In genomic region chr9:58802294-58802693, GRCm38 (mm10) we compare ENCODE assay signal across 22 mouse cellular contexts. TPM values are rescaled to one million over a fixed set of nuclear protein-coding genes. Genes with fewer than 3 reads are reported as not detected.
A peak's percentile ranks its signal among the peaks of the same experiment; 100 is the strongest.
DNase-seq lines count a peak whose midpoint lies in the region; ATAC-seq and TF ChIP-seq lines count a peak whose summit lies in the region.
"Had no signal": no experiment of that assay in that cellular context is flagged by ENCODE, and none has a peak within 500 bp of the region (broad histone marks: within the 10 kb centered on the region; RNA-seq: fewer than 3 reads in every experiment).

No protein-coding gene starts in this region.

- no peak overlapping the region for H3K9ac ChIP-seq in heart, embryonic 13.5 days
- no peak overlapping the region for H3K9ac ChIP-seq in kidney, embryonic 15.5 days
- H3K9ac ChIP-seq in forebrain, embryonic 12.5 days: no peak overlapping the region
- H3K9ac ChIP-seq: forebrain, embryonic 15.5 days; limb, embryonic 15.5 days; lung, embryonic 15.5 days had no signal

- H3K4me1 ChIP-seq in heart, embryonic 13.5 days: peaks cover 64% of the 10 kb centered on the region
- H3K4me1 ChIP-seq in kidney, embryonic 15.5 days: peaks cover 24% of the 10 kb centered on the region
- H3K4me1 ChIP-seq in spleen, adult 2 months (ENCODE audit: control insufficient read depth, insufficient read depth, insufficient read length): no peaks in the 10 kb centered on the region
- peaks cover 8% of the 10 kb centered on the region for H3K4me1 ChIP-seq in forebrain, embryonic 12.5 days

- H3K27ac ChIP-seq in heart, embryonic 13.5 days (replicated peaks): peak overlapping the region; percentile 31; the same call in 1 of the 2 replicates
- H3K27ac ChIP-seq in kidney, embryonic 15.5 days: no peak overlapping the region; the same call in 1 of the 2 replicates
- peak overlapping the region; percentile 35 for H3K27ac ChIP-seq in spleen, adult 2 months (ENCODE audit: insufficient read depth, low read length)
- H3K27ac ChIP-seq in forebrain, embryonic 12.5 days: no peak overlapping the region
- H3K27ac ChIP-seq: forebrain, embryonic 15.5 days; hindbrain, embryonic 10.5 days; hindbrain, postnatal 0 days; layer of hippocampus, adult 2 months; limb, embryonic 15.5 days; lung, embryonic 15.5 days; midbrain, embryonic 10.5 days had no signal

- no peak overlapping the region for H3K4me3 ChIP-seq in heart, embryonic 13.5 days
- H3K4me3 ChIP-seq in kidney, embryonic 15.5 days (replicated peaks): no peak overlapping the region
- peak overlapping the region; percentile 31; the same call in 1 of the 2 replicates for H3K4me3 ChIP-seq in spleen, adult 2 months (ENCODE audit: extremely low read depth, insufficient read depth, insufficient read length)
- no peak overlapping the region for H3K4me3 ChIP-seq in forebrain, embryonic 12.5 days (replicated peaks)
- H3K4me3 ChIP-seq: forebrain, embryonic 15.5 days; hindbrain, embryonic 10.5 days; layer of hippocampus, adult 2 months; limb, embryonic 15.5 days; lung, embryonic 15.5 days; midbrain, embryonic 10.5 days had no signal

- DNase-seq in heart, postnatal 10 days: no peak
- peak; percentile 8 to 30 for DNase-seq in kidney, postnatal 36 days
- DNase-seq in spleen, adult 2 months (ENCODE audit: low read depth in 1 of 2, low spot score in 2 of 2): no peak
- no peak for DNase-seq in spleen, adult 18-20 months
- peak; percentile 29 for DNase-seq in yolk sac, embryonic 10.5 days (ENCODE audit: low spot score)
- DNase-seq: adrenal gland, adult 8-10 months; cerebellum, adult 9-11 months; right cerebral cortex, postnatal 14 days; thymus, adult 2 months had no signal

- no peaks in the 10 kb centered on the region for H3K9me3 ChIP-seq in heart, embryonic 13.5 days
- no peaks in the 10 kb centered on the region for H3K9me3 ChIP-seq in kidney, embryonic 15.5 days (replicated peaks)
- H3K9me3 ChIP-seq in forebrain, embryonic 12.5 days: no peaks in the 10 kb centered on the region
- H3K9me3 ChIP-seq: forebrain, embryonic 15.5 days; hindbrain, embryonic 10.5 days; limb, embryonic 15.5 days; lung, embryonic 15.5 days; midbrain, embryonic 10.5 days had no signal

- TF ChIP-seq CTCF in spleen, adult 2 months (IDR thresholded peaks at IDR 0.05; ENCODE audit: extremely low read depth, insufficient read depth, insufficient read length, insufficient replicate concordance): no peak

- no peak for ATAC-seq in heart, embryonic 13.5 days (ENCODE audit: extremely low read depth, insufficient number of reproducible peaks, low FRiP score, low TSS enrichment)
- ATAC-seq in kidney, embryonic 15.5 days (replicated peaks; ENCODE audit: low FRiP score): no peak
- ATAC-seq in forebrain, embryonic 12.5 days (ENCODE audit: low FRiP score): no peak
- ATAC-seq: forebrain, embryonic 15.5 days; hindbrain, postnatal 0 days had no signal

- peaks cover 13% of the 10 kb centered on the region for H3K27me3 ChIP-seq in heart, embryonic 13.5 days (replicated peaks)
- H3K27me3 ChIP-seq in kidney, embryonic 15.5 days: peaks cover 6% of the 10 kb centered on the region; the same call in 1 of the 2 replicates
- H3K27me3 ChIP-seq in spleen, adult 2 months (ENCODE audit: control insufficient read depth, insufficient read depth, low read length): no peaks in the 10 kb centered on the region
- H3K27me3 ChIP-seq in forebrain, embryonic 12.5 days: peaks cover 6% of the 10 kb centered on the region
- H3K27me3 ChIP-seq: forebrain, embryonic 15.5 days; lung, embryonic 15.5 days had no signal

- TF ChIP-seq POLR2A in spleen, adult 2 months (IDR thresholded peaks at IDR 0.05; ENCODE audit: low read depth, low read length): no peak

- H3K36me3 ChIP-seq in heart, embryonic 13.5 days: no peaks in the 10 kb centered on the region
- H3K36me3 ChIP-seq in kidney, embryonic 15.5 days: no peaks in the 10 kb centered on the region
- H3K36me3 ChIP-seq in spleen, adult 2 months (ENCODE audit: control insufficient read depth, insufficient read depth, low read length): no peaks in the 10 kb centered on the region
- H3K36me3 ChIP-seq in forebrain, embryonic 12.5 days (replicated peaks): no peaks in the 10 kb centered on the region
- H3K36me3 ChIP-seq: forebrain, embryonic 15.5 days; hindbrain, embryonic 10.5 days; limb, embryonic 15.5 days; lung, embryonic 15.5 days; midbrain, embryonic 10.5 days had no signal

- intact Hi-C loops in heart, postnatal 10 days (cut with DNase I): no loop called here

- H3K4me2 ChIP-seq in heart, embryonic 13.5 days: no peak overlapping the region
- H3K4me2 ChIP-seq in kidney, embryonic 15.5 days: no peak overlapping the region
- no peak overlapping the region for H3K4me2 ChIP-seq in forebrain, embryonic 12.5 days
- H3K4me2 ChIP-seq: forebrain, embryonic 15.5 days; limb, embryonic 15.5 days; lung, embryonic 15.5 days had no signal

- 23% methylated on average over 4 of the region's 4 CpGs for WGBS in heart, embryonic 13.5 days
- WGBS in kidney, embryonic 15.5 days: 36% methylated on average over 4 of the region's 4 CpGs
- WGBS in spleen, adult 2 months: 30% methylated on average over 4 of the region's 4 CpGs
- 70% methylated on average over 4 of the region's 4 CpGs for WGBS in forebrain, embryonic 12.5 days

RNA-seq across cellular contexts. Expression of gene Hcn4, which starts 20.9 kb away (rescaled TPM):
- 1.3 and 1.8 TPM in 2 replicates for polyA plus RNA-seq in heart, embryonic 13.5 days (2015; fragmentation: Nextera tagmentation; extraction: Ambion mirVana)
- 1 to 10 TPM; 4.3 to 5.5 TPM for total RNA-seq in heart, postnatal 10 days (2021)
- 0.26 and 0.40 TPM in 2 replicates for polyA plus RNA-seq in kidney, embryonic 15.5 days (2015; fragmentation: Nextera tagmentation; extraction: Ambion mirVana)
- 0.01 and 0.02 TPM in 2 replicates for polyA plus RNA-seq in spleen, adult 2 months (2012; rRNA removed)
- 1.3 and 1.8 TPM in 2 replicates for polyA plus RNA-seq in forebrain, embryonic 12.5 days (2016; fragmentation: Nextera tagmentation; extraction: Ambion mirVana)
- total RNA-seq: neutrophil, adult 5-6 weeks had no signal

RNA-seq across cellular contexts. Expression of gene Rec114, which starts 58.5 kb away (rescaled TPM):
- polyA plus RNA-seq in heart, embryonic 13.5 days (2015; fragmentation: Nextera tagmentation; extraction: Ambion mirVana): 8.4 and 9.9 TPM in 2 replicates
- total RNA-seq in heart, postnatal 10 days (2021): 1 to 10 TPM; 1.3 to 4.2 TPM
- 2.5 and 2.8 TPM in 2 replicates for polyA plus RNA-seq in kidney, embryonic 15.5 days (2015; fragmentation: Nextera tagmentation; extraction: Ambion mirVana)
- 1.8 and 5.0 TPM in 2 replicates for polyA plus RNA-seq in spleen, adult 2 months (2012; rRNA removed)
- polyA plus RNA-seq in forebrain, embryonic 12.5 days (2016; fragmentation: Nextera tagmentation; extraction: Ambion mirVana): 2.0 and 2.4 TPM in 2 replicates
- total RNA-seq: gastrocnemius, postnatal 4 days; left cerebral cortex, postnatal 25 days had no signal
- polyA plus RNA-seq: thymus, adult 2 months had no signal

Comparison
In these comparisons a context has a peak if more than half of its experiments do, and no peak if none do; other contexts are left out.
1. H3K27ac ChIP-seq: peak in heart, embryonic 13.5 days (single experiment) and spleen, adult 2 months (single experiment); none in kidney, embryonic 15.5 days (single experiment) and forebrain, embryonic 12.5 days (single experiment).
2. DNase-seq: peak in kidney, postnatal 36 days (2 of 2) and yolk sac, embryonic 10.5 days (single experiment); none in heart, postnatal 10 days (0 of 2), spleen, adult 2 months (0 of 2) and spleen, adult 18-20 months (0 of 2).